10 mouse cellular contexts compared by ENCODE assay signal in the genomic region with DNA sequence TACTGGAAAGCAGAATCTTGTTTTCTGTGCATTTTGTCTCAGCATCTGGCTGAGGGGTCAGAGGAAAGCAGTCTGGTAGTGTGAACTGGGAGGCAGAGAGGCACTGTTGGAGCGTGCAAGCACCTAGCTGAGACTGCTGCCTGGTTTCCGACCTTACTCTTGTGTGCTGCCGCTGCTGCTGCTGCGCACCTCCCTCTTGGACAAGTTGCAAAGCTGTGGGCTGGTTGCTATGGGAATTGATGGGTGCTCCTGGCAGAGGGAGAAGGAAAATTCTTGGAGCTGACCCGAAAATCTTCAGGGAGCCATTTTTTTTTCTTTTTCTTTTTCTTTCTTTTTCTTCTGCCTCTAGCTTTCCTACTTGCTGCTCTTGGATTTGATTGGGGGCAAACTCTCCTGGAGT.
DNase-seq lines count a peak whose midpoint lies in the region; ATAC-seq lines count a peak whose summit lies in the region.
"Had no signal": no experiment of that assay in that cellular context is flagged by ENCODE, and none has a peak within 500 bp of the region (broad histone marks: within the 10 kb centered on the region; RNA-seq: fewer than 3 reads in every experiment).

No protein-coding gene starts in this region.

- WGBS in lung, embryonic 16.5 days: 42% methylated on average over 5 of the region's 5 CpGs

- peaks cover 6% of the 10 kb centered on the region for H3K4me1 ChIP-seq in lung, embryonic 16.5 days (replicated peaks; ENCODE audit: control insufficient read depth, insufficient read depth, low read length)

- DNase-seq in gastrocnemius, adult 18-20 months (ENCODE audit: low spot score): peak; percentile 34
- no peak for DNase-seq in gastrocnemius, postnatal 4 days (ENCODE audit: low spot score in 2 of 2)
- peak; percentile 79 for DNase-seq in Muller cell, postnatal 12 days (ENCODE audit: inconsistent ontology term)
- DNase-seq in gastrocnemius, postnatal 25 days: peak; percentile 35
- no peak for DNase-seq in retina, postnatal 1 day
- no peak for DNase-seq in B cell, adult 2 months
- no peak for DNase-seq in urinary bladder, adult 18-20 months (ENCODE audit: low spot score in 2 of 2)

- ATAC-seq in lung, embryonic 16.5 days (ENCODE audit: low read depth): 0 out of 2 replicates have a peak, but pooled peaks have one; percentile 43

- no peaks in the 10 kb centered on the region for H3K27me3 ChIP-seq in lung, embryonic 16.5 days (ENCODE audit: control insufficient read depth, insufficient read depth, low read depth, low read length)

- no peak overlapping the region for H3K9ac ChIP-seq in lung, embryonic 16.5 days (ENCODE audit: low read length)

- H3K4me3 ChIP-seq in lung, embryonic 16.5 days (ENCODE audit: low read length): no peak overlapping the region
- H3K4me3 ChIP-seq: erythroblast, embryonic 14.5 days had no signal

- no peak overlapping the region for H3K4me2 ChIP-seq in lung, embryonic 16.5 days (ENCODE audit: low read depth, low read length)
- H3K4me2 ChIP-seq: liver, embryonic 11.5 days had no signal

- no peaks in the 10 kb centered on the region for H3K36me3 ChIP-seq in lung, embryonic 16.5 days (ENCODE audit: control insufficient read depth, insufficient read depth, low read length)

- H3K27ac ChIP-seq in lung, embryonic 16.5 days (ENCODE audit: low read length): no peak overlapping the region

- H3K9me3 ChIP-seq in lung, embryonic 16.5 days (ENCODE audit: control insufficient read depth, low read length): no peaks in the 10 kb centered on the region

Comparison
In these comparisons a context has a peak if more than half of its experiments do, and no peak if none do; other contexts are left out.
1. DNase-seq: peak in gastrocnemius, adult 18-20 months (single experiment), Muller cell, postnatal 12 days (single experiment) and gastrocnemius, postnatal 25 days (single experiment); none in gastrocnemius, postnatal 4 days (0 of 2), retina, postnatal 1 day (single experiment), B cell, adult 2 months (0 of 2) and urinary bladder, adult 18-20 months (0 of 2).